Mouse (Mus musculus) cerebellum, adult 2 months (tissue): Measurements from ENCODE around the gene Arl6. TPM values are rescaled to one million over a fixed set of nuclear protein-coding genes. Genes with fewer than 3 reads are reported as not detected.

Source experiments
- DNase-seq, 2 experiments: peaks; one replicate each; pipeline ENCODE4 v3.0.0; 2021
- H3K27ac ChIP-seq: fragments of 200-500 bp; 2 replicates; pipeline ENCODE4 v1.5.1; 2012; ENCODE audit warnings: low read length, control low read depth, inconsistent platforms; ENCODE audit not compliant: insufficient read depth
- H3K27me3 ChIP-seq: fragments of 200-500 bp; 2 replicates; pipeline ENCODE4 v1.6.1; 2012; ENCODE audit warnings: inconsistent platforms, mild to moderate bottlenecking, low read length, moderate library complexity; ENCODE audit not compliant: control insufficient read depth, insufficient read depth
- H3K4me1 ChIP-seq: fragments of 200-500 bp; 2 replicates; pipeline ENCODE4 v1.6.1; 2011; ENCODE audit warnings: low read length; ENCODE audit not compliant: control insufficient read depth, insufficient read depth
- H3K4me3 ChIP-seq: fragments of 200-500 bp; replicated peaks from 2 replicates; pipeline ENCODE3; 2011; ENCODE audit warnings: mild to moderate bottlenecking, low read depth, low read length, control low read depth; ENCODE audit not compliant: insufficient read depth
- CTCF ChIP-seq: fragments of 200-500 bp; IDR thresholded peaks from 2 replicates; pipeline ENCODE4 v1.5.1; 2011; ENCODE audit warnings: low read depth, mild to moderate bottlenecking, control low read depth, low read length, moderate library complexity, borderline replicate concordance; ENCODE audit not compliant: insufficient read depth
- POLR2A ChIP-seq: fragments of 200-500 bp; IDR thresholded peaks from 2 replicates; pipeline ENCODE4 v1.6.1; 2011; ENCODE audit warnings: low read length, control low read depth, borderline replicate concordance; ENCODE audit not compliant: insufficient read depth
- WGBS: fragments of 180-500 bp; shearing (Covaris S2); methylation state at CpG from one replicate; pipeline ENCODE4 v1.1.7; 2018; 5-methylcytosine and 5-hydroxymethylcytosine counted together
- polyA plus RNA-seq: library from polyadenylated mRNA; depleted of rRNA; stranded (reverse); fragments of >200 nt; gene quantifications from 2 replicates; pipeline ENCODE4 v1.2.3, GENCODE M21; 2012

The Arl6 gene
- polyA plus RNA-seq, 1 experiment = 25.0 TPM

GRCm38 (mm10) chr16:59621554-59621953 lies 17.6 kb downstream of the Arl6 start:
- H3K27me3 ChIP-seq = no peaks in the 10 kb centered on the region
- no peak overlapping the region for H3K27ac ChIP-seq
- WGBS = 98% methylated on average over 2 of the region's 2 CpGs
- H3K4me1 ChIP-seq = no peaks in the 10 kb centered on the region
- DNase-seq = no peak
- no peak overlapping the region for H3K4me3 ChIP-seq
- TF ChIP-seq CTCF = no peak
- TF ChIP-seq POLR2A = no peak

- peak; percentile 25 to 41 for DNase-seq
- TF ChIP-seq CTCF (no peak), POLR2A (no peak)
- Histone ChIP-seq H3K27me3 (no peaks in the 10 kb centered on the region), H3K27ac (no peak overlapping the region), H3K4me3 (no peak overlapping the region), H3K4me1 (no peaks in the 10 kb centered on the region)
- 38% methylated on average over 3 of the region's 3 CpGs for WGBS
Measured at GRCm38 (mm10) chr16:59617167-59617566, 22.0 kb downstream of the Arl6 start.

- WGBS = 85% methylated on average over 3 of the region's 3 CpGs
- H3K27me3 ChIP-seq = no peaks in the 10 kb centered on the region
- H3K4me3 ChIP-seq = no peak overlapping the region
- H3K27ac ChIP-seq = no peak overlapping the region
- no peak for TF ChIP-seq CTCF
- TF ChIP-seq POLR2A = no peak
- H3K4me1 ChIP-seq = no peaks in the 10 kb centered on the region
- no peak for DNase-seq
Measured at GRCm38 (mm10) chr16:59615675-59616074, 23.5 kb downstream of the Arl6 start.

GRCm38 (mm10) chr16:59610750-59611149 lies 28.4 kb downstream of the Arl6 start:
- H3K27me3 ChIP-seq = no peaks in the 10 kb centered on the region
- no peak overlapping the region for H3K27ac ChIP-seq
- H3K4me3 ChIP-seq = no peak overlapping the region
- H3K4me1 ChIP-seq = no peaks in the 10 kb centered on the region
- no peak for DNase-seq
- WGBS = 92% methylated on average over 1 of the region's 1 CpGs
- TF ChIP-seq CTCF = no peak
- no peak for TF ChIP-seq POLR2A

GRCm38 (mm10) chr16:59604078-59604781 lies 35.0 kb downstream of the Arl6 start:
- no peak for DNase-seq
- 6% methylated on average over 15 of the region's 15 CpGs for WGBS
- no peak overlapping the region for H3K27ac ChIP-seq
- H3K4me1 ChIP-seq = no peaks in the 10 kb centered on the region
- TF ChIP-seq CTCF (no peak), POLR2A (no peak)
- H3K27me3 ChIP-seq = no peaks in the 10 kb centered on the region
- H3K4me3 ChIP-seq = no peak overlapping the region

- TF ChIP-seq CTCF (no peak), POLR2A (no peak)
- H3K4me1 ChIP-seq = no peaks in the 10 kb centered on the region
- no peaks in the 10 kb centered on the region for H3K27me3 ChIP-seq
- H3K4me3 ChIP-seq = peak within 1 kb of the TSS; percentile 51
- no peak within 1 kb of the TSS for H3K27ac ChIP-seq
- WGBS = 1% methylated on average over 75 of the region's 90 CpGs
- DNase-seq = peak; percentile 69 to 72
Measured at GRCm38 (mm10) chr16:59600311-59601251, 38.6 kb downstream of the Arl6 start, which contains the start of gene Crybg3. TSS of gene Crybg3 (minus strand) at chr16:59600979.

- no peaks in the 10 kb centered on the region for H3K27me3 ChIP-seq
- 40% methylated on average over 17 of the region's 17 CpGs for WGBS
- DNase-seq = no peak
- TF ChIP-seq CTCF (no peak), POLR2A (no peak)
- no peak overlapping the region; the same call in 1 of the 2 replicates for H3K27ac ChIP-seq
- H3K4me1 ChIP-seq = no peaks in the 10 kb centered on the region
- no peak overlapping the region for H3K4me3 ChIP-seq
Measured at GRCm38 (mm10) chr16:59599411-59600265, 39.6 kb downstream of the Arl6 start.
